Mouse (Mus musculus): ENCODE data around the gene Tut4. TPM values are rescaled to one million over a fixed set of nuclear protein-coding genes. Genes with fewer than 3 reads are reported as not detected.

Tut4 gene
- polyA plus RNA-seq, 1 experiment = 11.5 TPM

DNA sequence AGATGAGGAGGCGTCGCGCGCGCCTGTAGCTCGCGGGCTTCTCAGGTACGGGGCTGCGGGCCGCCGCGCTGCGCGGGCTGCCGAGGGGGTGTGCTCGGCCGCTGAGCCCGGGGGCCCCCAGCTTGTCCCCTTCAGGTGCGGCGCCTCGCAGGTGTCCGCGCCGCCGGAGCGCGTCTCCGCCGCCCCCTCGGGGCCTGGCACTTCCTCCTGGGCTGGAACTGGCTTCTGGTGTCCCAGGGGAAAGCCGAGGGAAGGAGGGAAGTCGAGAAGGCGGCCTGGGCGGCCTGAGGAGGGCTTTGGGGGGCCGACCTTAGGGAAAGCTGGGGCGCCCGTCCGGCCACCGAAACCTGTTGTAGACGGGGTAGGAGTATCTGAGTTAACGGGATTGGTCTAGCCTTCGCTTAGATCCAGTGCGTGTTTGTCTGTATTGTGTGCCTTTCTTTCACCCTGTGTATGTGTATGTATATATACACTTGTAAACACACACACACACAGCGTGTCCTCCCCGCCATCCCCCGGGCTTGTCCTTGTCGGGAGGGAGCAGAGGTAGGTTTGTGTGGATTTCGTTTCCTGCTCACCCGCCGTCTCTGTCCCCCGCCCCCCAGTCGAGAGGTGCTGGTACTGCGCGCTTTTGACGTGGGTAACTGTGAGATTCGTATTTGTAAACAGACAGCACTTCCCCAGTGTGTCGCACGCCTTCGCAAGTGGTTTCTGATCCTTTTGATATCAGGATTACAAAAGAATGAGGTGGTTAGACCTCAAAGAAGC is 1.1 kb downstream of the Tut4 start:
- WGBS = under 1% methylated on average over 59 of the region's 59 CpGs

DNA sequence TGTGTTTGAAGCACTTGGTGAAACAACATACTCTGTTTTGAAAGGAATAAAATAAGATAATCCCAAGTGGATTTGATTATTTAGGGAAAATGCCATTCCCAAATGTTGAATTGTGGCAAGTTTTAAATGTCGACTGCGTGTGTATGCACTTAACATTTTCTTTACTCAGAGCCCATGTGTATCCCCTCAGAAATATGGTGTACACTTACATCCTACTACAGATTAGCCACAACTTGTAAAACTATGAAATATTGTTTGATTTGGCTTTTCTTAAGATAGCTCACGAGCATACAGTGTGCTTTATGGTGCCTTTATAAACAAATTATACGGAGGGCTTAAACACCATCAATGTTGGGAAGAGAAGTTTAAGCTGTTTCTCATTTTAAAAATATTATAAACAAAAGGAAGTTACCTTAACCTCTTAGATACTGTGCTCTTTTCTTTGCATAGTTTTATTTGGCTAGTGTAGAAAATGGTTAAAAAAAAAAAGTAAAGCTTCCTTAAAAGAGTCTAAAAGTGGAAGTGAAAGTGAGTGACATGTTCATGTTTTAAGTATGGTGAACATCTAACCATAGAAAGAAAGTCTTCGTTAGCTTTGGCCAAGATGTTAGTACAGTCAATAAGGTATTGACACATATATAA is 2.2 kb downstream of the Tut4 start:
- Histone ChIP-seq H3K4me3 (replicated peaks; ENCODE audit: control insufficient read depth, low read depth, low read length) (no peak overlapping the region), H3K4me1 (ENCODE audit: control insufficient read depth, insufficient read depth, low read length) (peaks cover 2% of the 10 kb centered on the region), H3K27ac (ENCODE audit: control insufficient read depth, insufficient read depth, low read depth, low read length, poor library complexity) (no peak overlapping the region)
- WGBS = 4% methylated on average over 5 of the region's 5 CpGs
- TF ChIP-seq CTCF (IDR thresholded peaks at IDR 0.05; ENCODE audit: control insufficient read depth, insufficient read depth, low read length) (no peak), POLR2A (IDR thresholded peaks at IDR 0.05; ENCODE audit: borderline replicate concordance, control insufficient read depth, low read depth, low read length) (no peak)

More for the DNA sequence above, 1.1 kb downstream of the Tut4 start:
- peak overlapping the region; percentile 81 for H3K4me3 ChIP-seq (replicated peaks; ENCODE audit: control insufficient read depth, low read depth, low read length)
- peak overlapping the region; percentile 91 for H3K27ac ChIP-seq (ENCODE audit: control insufficient read depth, insufficient read depth, low read depth, low read length, poor library complexity)
- TF ChIP-seq CTCF (IDR thresholded peaks at IDR 0.05; ENCODE audit: control insufficient read depth, insufficient read depth, low read length) (no peak), POLR2A (IDR thresholded peaks at IDR 0.05; ENCODE audit: borderline replicate concordance, control insufficient read depth, low read depth, low read length) (peak; percentile 20; the same call in 1 of the 2 replicates)
- peaks cover 2% of the 10 kb centered on the region for H3K4me1 ChIP-seq (ENCODE audit: control insufficient read depth, insufficient read depth, low read length)

DNA sequence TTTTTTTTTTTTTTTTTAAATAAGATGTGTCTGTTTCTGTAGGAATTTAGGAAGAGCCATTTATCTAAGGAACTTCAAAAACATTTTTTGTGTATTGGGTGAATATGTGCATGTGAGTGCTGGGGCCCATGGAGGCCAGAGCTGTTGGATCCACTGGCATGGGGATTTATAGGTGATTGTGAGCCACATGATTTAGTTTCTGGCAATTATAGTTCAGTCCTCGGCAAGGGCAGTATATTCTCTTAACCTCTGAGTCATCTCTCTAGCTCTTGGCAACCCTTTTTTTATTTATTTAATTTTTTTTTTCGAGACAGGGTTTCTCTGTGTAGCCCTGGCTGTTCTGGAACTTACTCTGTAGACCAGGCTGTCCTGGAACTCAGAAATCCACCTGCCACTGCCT is 14.4 kb downstream of the Tut4 start:
- Histone ChIP-seq H3K4me1 (ENCODE audit: control insufficient read depth, insufficient read depth, low read length) (no peaks in the 10 kb centered on the region), H3K4me3 (replicated peaks; ENCODE audit: control insufficient read depth, low read depth, low read length) (no peak overlapping the region), H3K27ac (ENCODE audit: control insufficient read depth, insufficient read depth, low read depth, low read length, poor library complexity) (no peak overlapping the region)
- 67% methylated on average over 2 of the region's 2 CpGs for WGBS
- no peak for TF ChIP-seq POLR2A (IDR thresholded peaks at IDR 0.05; ENCODE audit: borderline replicate concordance, control insufficient read depth, low read depth, low read length)
- no peak for TF ChIP-seq CTCF (IDR thresholded peaks at IDR 0.05; ENCODE audit: control insufficient read depth, insufficient read depth, low read length)

DNA sequence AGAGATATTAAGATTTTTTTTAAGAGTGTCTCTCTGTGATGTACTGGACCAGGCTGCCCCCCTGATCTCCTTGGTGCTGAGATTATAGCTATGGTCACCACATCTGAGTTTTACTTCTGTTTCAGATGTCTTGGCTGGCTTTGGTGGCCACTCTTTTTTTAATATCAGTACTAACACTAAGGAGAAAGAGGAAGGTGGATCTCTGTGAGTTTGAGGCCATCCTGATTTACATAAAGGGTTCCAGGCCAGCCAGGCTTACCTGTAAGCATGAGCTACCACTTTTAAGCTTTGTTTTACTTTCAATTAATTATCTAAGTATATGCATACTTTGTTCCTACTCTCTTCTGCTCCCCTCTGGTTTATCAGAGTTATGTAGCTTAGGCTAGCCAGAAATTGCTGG is 23.6 kb downstream of the Tut4 start:
- Histone ChIP-seq H3K4me1 (ENCODE audit: control insufficient read depth, insufficient read depth, low read length) (no peaks in the 10 kb centered on the region), H3K27ac (ENCODE audit: control insufficient read depth, insufficient read depth, low read depth, low read length, poor library complexity) (no peak overlapping the region), H3K4me3 (replicated peaks; ENCODE audit: control insufficient read depth, low read depth, low read length) (no peak overlapping the region)
- TF ChIP-seq POLR2A (IDR thresholded peaks at IDR 0.05; ENCODE audit: borderline replicate concordance, control insufficient read depth, low read depth, low read length) = no peak
- TF ChIP-seq CTCF (IDR thresholded peaks at IDR 0.05; ENCODE audit: control insufficient read depth, insufficient read depth, low read length) = no peak

DNA sequence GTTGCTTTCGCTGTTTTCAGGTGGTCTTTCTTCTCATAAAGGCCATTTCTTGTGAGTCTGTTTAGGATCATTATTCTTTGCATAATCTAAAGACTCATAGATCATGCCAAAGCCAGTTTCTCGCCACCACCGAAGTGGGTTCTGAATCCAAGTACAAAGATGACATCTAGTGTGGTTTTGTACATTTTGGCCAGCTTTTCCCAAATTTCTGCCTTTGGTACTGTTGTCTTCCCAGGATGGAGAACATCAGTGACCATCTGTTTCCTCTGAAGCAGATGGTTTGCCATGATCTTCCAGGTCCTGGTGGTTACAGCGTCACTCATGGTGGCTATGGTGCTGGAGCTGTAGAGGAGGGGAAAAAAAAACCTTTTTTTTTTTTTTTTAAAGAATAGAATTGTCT is 25.0 kb downstream of the Tut4 start:
- Histone ChIP-seq H3K27ac (ENCODE audit: control insufficient read depth, insufficient read depth, low read depth, low read length, poor library complexity) (no peak overlapping the region), H3K4me1 (ENCODE audit: control insufficient read depth, insufficient read depth, low read length) (no peaks in the 10 kb centered on the region), H3K4me3 (replicated peaks; ENCODE audit: control insufficient read depth, low read depth, low read length) (no peak overlapping the region)
- WGBS = 79% methylated on average over 4 of the region's 4 CpGs
- no peak for TF ChIP-seq POLR2A (IDR thresholded peaks at IDR 0.05; ENCODE audit: borderline replicate concordance, control insufficient read depth, low read depth, low read length)
- no peak for TF ChIP-seq CTCF (IDR thresholded peaks at IDR 0.05; ENCODE audit: control insufficient read depth, insufficient read depth, low read length)

DNA sequence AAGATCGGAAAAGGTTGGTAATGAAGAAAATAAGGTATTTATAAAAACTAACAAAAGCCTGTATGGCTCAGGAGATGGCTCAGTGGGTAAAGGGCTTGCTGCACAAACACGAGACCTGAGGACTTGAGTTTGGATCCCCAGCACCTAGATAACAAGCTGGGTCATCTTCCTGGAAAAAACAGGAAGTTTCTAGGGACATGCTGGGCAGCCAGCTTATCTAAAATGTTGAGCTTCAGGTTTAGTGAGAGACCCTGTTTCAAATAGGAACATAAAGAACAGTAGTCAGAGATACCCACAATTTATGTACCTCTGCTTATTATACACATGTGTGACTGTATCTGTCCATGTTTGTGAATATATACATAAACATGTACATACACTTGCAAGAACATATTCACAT is 43.8 kb downstream of the Tut4 start:
- 77% methylated on average over 2 of the region's 2 CpGs for WGBS

DNA sequence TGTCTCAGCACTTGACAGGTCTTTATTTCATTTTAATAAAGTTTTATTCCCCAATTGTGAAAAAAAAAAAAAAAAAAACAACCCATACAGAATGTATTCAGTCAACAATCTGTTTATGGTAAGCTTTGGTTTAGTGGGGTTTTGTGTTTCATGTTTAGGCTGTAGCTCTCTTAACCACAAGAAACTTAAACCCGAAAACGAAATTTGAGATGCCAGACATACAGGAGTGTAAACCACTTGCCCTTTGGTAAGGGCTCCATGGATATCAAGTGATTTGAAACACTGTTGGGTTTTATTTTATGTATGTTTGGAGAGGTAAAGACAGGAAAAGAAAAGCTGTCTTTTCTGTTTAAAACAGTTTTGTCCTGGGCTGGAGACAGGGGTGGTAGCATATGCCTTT is 80.5 kb downstream of the Tut4 start:
- Histone ChIP-seq H3K27ac (ENCODE audit: control insufficient read depth, insufficient read depth, low read depth, low read length, poor library complexity) (no peak overlapping the region), H3K4me3 (replicated peaks; ENCODE audit: control insufficient read depth, low read depth, low read length) (no peak overlapping the region), H3K4me1 (ENCODE audit: control insufficient read depth, insufficient read depth, low read length) (no peaks in the 10 kb centered on the region)
- 78% methylated on average over 2 of the region's 2 CpGs for WGBS
- TF ChIP-seq POLR2A (IDR thresholded peaks at IDR 0.05; ENCODE audit: borderline replicate concordance, control insufficient read depth, low read depth, low read length) (no peak), CTCF (IDR thresholded peaks at IDR 0.05; ENCODE audit: control insufficient read depth, insufficient read depth, low read length) (no peak)

More for the DNA sequence above, 43.8 kb downstream of the Tut4 start:
- Histone ChIP-seq H3K4me3 (replicated peaks; ENCODE audit: control insufficient read depth, low read depth, low read length) (no peak overlapping the region), H3K4me1 (ENCODE audit: control insufficient read depth, insufficient read depth, low read length) (no peaks in the 10 kb centered on the region), H3K27ac (ENCODE audit: control insufficient read depth, insufficient read depth, low read depth, low read length, poor library complexity) (no peak overlapping the region)
- no peak for TF ChIP-seq POLR2A (IDR thresholded peaks at IDR 0.05; ENCODE audit: borderline replicate concordance, control insufficient read depth, low read depth, low read length)
- TF ChIP-seq CTCF (IDR thresholded peaks at IDR 0.05; ENCODE audit: control insufficient read depth, insufficient read depth, low read length) = no peak

DNA sequence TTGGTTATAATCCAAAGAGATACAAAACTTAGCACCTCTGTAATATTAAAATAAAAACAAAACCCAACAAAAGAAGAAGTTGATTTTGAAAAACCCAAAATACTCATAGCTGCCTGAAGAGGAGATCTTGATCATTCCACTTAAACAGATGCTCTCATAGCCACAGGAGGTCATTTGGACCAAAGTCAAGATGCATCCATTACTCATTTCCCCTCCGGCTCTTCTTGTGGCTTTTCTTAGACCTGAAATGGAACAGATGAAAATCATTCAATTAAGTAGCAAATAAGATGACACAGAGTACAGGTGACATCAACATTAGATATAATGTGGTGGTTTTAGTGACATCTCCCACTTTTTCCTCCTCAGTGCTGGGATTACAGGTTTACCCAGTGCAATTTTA is 105.8 kb downstream of the Tut4 start:
- H3K27ac ChIP-seq (ENCODE audit: control insufficient read depth, insufficient read depth, low read depth, low read length, poor library complexity) = no peak overlapping the region
- no peaks in the 10 kb centered on the region for H3K4me1 ChIP-seq (ENCODE audit: control insufficient read depth, insufficient read depth, low read length)
- H3K4me3 ChIP-seq (replicated peaks; ENCODE audit: control insufficient read depth, low read depth, low read length) = no peak overlapping the region
- WGBS = 85% methylated on average over 1 of the region's 1 CpGs
- TF ChIP-seq CTCF (IDR thresholded peaks at IDR 0.05; ENCODE audit: control insufficient read depth, insufficient read depth, low read length) (no peak), POLR2A (IDR thresholded peaks at IDR 0.05; ENCODE audit: borderline replicate concordance, control insufficient read depth, low read depth, low read length) (no peak)

Data from bone marrow, adult 2 months (tissue).